Mouse (Mus musculus): ENCODE data around the gene Slc6a4. TPM values are rescaled to one million over a fixed set of nuclear protein-coding genes. Genes with fewer than 3 reads are reported as not detected.
A peak's percentile ranks its signal among the peaks of the same experiment; 100 is the strongest.
"Not testable (repeated sequence)": the region's sequence is repeated elsewhere in the genome, so short reads cannot be mapped to it uniquely, and the experiment has no call there.

Slc6a4 gene
- polyA plus RNA-seq, 1 experiment: 0.04 TPM

GRCm38 (mm10) chr11:77042816-77043215 lies 44.4 kb downstream of the Slc6a4 start:
- no peak for TF ChIP-seq POLR2A (IDR thresholded peaks at IDR 0.05; ENCODE audit: extremely low read depth, insufficient read depth, low read length)
- no peak for TF ChIP-seq CTCF (IDR thresholded peaks at IDR 0.05; ENCODE audit: extremely low read depth, insufficient read depth, low read length)
- H3K27ac ChIP-seq (ENCODE audit: insufficient read depth, low read length): no peak overlapping the region
- no peaks in the 10 kb centered on the region for H3K4me1 ChIP-seq (ENCODE audit: control insufficient read depth, insufficient read depth, low read length)
- H3K4me3 ChIP-seq (ENCODE audit: insufficient read depth, low read length): no peak overlapping the region

- Histone ChIP-seq H3K4me1 (ENCODE audit: control insufficient read depth, insufficient read depth, low read length) (no peaks in the 10 kb centered on the region), H3K27ac (ENCODE audit: insufficient read depth, low read length) (no peak overlapping the region), H3K4me3 (ENCODE audit: insufficient read depth, low read length) (no peak overlapping the region)
- TF ChIP-seq POLR2A (IDR thresholded peaks at IDR 0.05; ENCODE audit: extremely low read depth, insufficient read depth, low read length) (no peak), CTCF (IDR thresholded peaks at IDR 0.05; ENCODE audit: extremely low read depth, insufficient read depth, low read length) (no peak)
Observed at GRCm38 (mm10) chr11:77061951-77062350, 63.5 kb downstream of the Slc6a4 start.

GRCm38 (mm10) chr11:77063406-77063805 lies 65.0 kb downstream of the Slc6a4 start:
- H3K4me3 ChIP-seq (ENCODE audit: insufficient read depth, low read length): no peak overlapping the region

GRCm38 (mm10) chr11:77068825-77069224 lies 70.4 kb downstream of the Slc6a4 start:
- Histone ChIP-seq H3K4me3 (ENCODE audit: insufficient read depth, low read length) (no peak overlapping the region), H3K4me1 (ENCODE audit: control insufficient read depth, insufficient read depth, low read length) (no peaks in the 10 kb centered on the region), H3K27ac (ENCODE audit: insufficient read depth, low read length) (no peak overlapping the region)
- TF ChIP-seq CTCF (IDR thresholded peaks at IDR 0.05; ENCODE audit: extremely low read depth, insufficient read depth, low read length) (no peak), POLR2A (IDR thresholded peaks at IDR 0.05; ENCODE audit: extremely low read depth, insufficient read depth, low read length) (no peak)

More at GRCm38 (mm10) chr11:77063406-77063805, 65.0 kb downstream of the Slc6a4 start:
- TF ChIP-seq POLR2A (IDR thresholded peaks at IDR 0.05; ENCODE audit: extremely low read depth, insufficient read depth, low read length): no peak
- TF ChIP-seq CTCF (IDR thresholded peaks at IDR 0.05; ENCODE audit: extremely low read depth, insufficient read depth, low read length): no peak
- H3K27ac ChIP-seq (ENCODE audit: insufficient read depth, low read length): no peak overlapping the region
- no peaks in the 10 kb centered on the region for H3K4me1 ChIP-seq (ENCODE audit: control insufficient read depth, insufficient read depth, low read length)

GRCm38 (mm10) chr11:77070721-77071120 lies 72.3 kb downstream of the Slc6a4 start:
- Histone ChIP-seq H3K4me3 (ENCODE audit: insufficient read depth, low read length) (no peak overlapping the region), H3K27ac (ENCODE audit: insufficient read depth, low read length) (no peak overlapping the region), H3K4me1 (ENCODE audit: control insufficient read depth, insufficient read depth, low read length) (no peaks in the 10 kb centered on the region)
- TF ChIP-seq CTCF (IDR thresholded peaks at IDR 0.05; ENCODE audit: extremely low read depth, insufficient read depth, low read length) (peak; percentile 32; the same call in 1 of the 2 replicates), POLR2A (IDR thresholded peaks at IDR 0.05; ENCODE audit: extremely low read depth, insufficient read depth, low read length) (no peak)

DNA sequence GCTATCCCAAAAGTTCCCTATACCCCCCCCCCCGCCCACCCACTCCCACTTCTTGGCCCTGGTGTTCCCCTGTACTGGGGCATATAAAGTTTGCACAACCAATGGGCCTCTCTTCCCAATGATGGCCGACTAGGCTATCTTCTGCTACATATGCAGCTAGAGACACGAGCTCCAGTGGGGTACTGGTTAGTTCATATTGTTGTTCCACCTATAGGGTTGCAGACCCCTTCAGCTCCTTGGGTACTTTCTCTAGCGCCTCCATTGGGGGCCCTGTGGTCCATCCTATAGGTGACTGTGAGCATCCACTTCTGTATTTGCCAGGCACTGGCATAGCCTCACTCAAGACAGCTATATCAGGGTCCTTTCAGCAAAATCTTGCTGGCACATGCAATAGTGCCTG lies 78.9 kb downstream of the Slc6a4 start:
- not testable (repeated sequence) for H3K27ac ChIP-seq (ENCODE audit: insufficient read depth, low read length); H3K4me1 ChIP-seq (ENCODE audit: control insufficient read depth, insufficient read depth, low read length)
- H3K4me3 ChIP-seq (ENCODE audit: insufficient read depth, low read length): peak overlapping the region; percentile 34

- H3K27ac ChIP-seq (ENCODE audit: insufficient read depth, low read length): no peak overlapping the region
- H3K4me3 ChIP-seq (ENCODE audit: insufficient read depth, low read length): peak overlapping the region; percentile 34
- H3K4me1 ChIP-seq (ENCODE audit: control insufficient read depth, insufficient read depth, low read length): peaks cover 2% of the 10 kb centered on the region; the same call in 1 of the 2 replicates
- no peak for TF ChIP-seq POLR2A (IDR thresholded peaks at IDR 0.05; ENCODE audit: extremely low read depth, insufficient read depth, low read length)
- TF ChIP-seq CTCF (IDR thresholded peaks at IDR 0.05; ENCODE audit: extremely low read depth, insufficient read depth, low read length): no peak
Observed at GRCm38 (mm10) chr11:77077792-77078191, 79.4 kb downstream of the Slc6a4 start.

DNA sequence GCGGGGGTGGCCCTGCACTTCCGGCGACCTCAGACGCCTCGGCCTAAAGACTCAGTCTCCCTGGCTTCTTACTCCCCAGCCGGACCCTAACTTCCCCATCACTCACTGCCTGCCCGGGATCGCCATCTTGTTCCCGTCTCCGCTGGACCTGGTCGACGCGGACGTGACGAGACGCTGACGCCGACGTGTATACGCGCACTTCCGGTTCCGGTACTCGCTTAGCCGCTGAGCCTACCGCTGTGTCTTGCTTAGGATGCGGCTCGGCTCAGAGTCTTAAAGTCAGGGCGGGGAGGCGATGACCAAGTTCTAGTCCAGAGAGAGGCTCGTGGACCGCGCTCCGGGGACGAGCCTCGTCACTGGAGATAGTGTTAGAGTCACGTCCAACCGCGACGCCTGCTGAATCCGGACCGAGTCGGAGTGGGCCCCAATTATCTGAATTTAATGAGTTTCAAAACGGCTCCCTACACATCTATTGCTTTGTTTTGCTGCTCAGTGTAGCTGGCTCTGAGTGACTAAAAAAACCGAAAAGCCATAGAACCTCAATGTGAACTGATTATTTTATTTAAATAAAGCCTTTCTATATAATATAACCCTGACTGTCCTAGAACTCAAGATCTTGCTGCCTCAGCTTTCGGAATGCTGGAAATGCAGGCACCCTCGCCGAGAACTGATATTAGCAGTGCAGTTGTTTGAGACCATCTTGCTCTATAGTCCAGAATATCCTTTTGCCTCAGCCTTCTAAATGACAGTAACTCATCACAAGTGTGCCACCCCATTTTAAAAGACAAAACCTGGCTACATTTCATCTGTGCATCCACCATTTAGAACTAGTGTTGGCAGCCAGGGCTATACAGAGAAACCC lies 80.1 kb downstream of the Slc6a4 start, which contains the start of gene Nsrp1:
Gene Nsrp1, minus strand, starts transcription at position 163 of the 862 bp plus-strand sequence.
- TF ChIP-seq POLR2A (IDR thresholded peaks at IDR 0.05; ENCODE audit: extremely low read depth, insufficient read depth, low read length): peak; percentile 99
- TF ChIP-seq CTCF (IDR thresholded peaks at IDR 0.05; ENCODE audit: extremely low read depth, insufficient read depth, low read length): no peak
- H3K27ac ChIP-seq (ENCODE audit: insufficient read depth, low read length): peak within 1 kb of the TSS; percentile 45; the same call in 1 of the 2 replicates
- H3K4me1 ChIP-seq (ENCODE audit: control insufficient read depth, insufficient read depth, low read length): peaks cover 2% of the 10 kb centered on the region; the same call in 1 of the 2 replicates
- peak within 1 kb of the TSS; percentile 34 for H3K4me3 ChIP-seq (ENCODE audit: insufficient read depth, low read length)

DNA sequence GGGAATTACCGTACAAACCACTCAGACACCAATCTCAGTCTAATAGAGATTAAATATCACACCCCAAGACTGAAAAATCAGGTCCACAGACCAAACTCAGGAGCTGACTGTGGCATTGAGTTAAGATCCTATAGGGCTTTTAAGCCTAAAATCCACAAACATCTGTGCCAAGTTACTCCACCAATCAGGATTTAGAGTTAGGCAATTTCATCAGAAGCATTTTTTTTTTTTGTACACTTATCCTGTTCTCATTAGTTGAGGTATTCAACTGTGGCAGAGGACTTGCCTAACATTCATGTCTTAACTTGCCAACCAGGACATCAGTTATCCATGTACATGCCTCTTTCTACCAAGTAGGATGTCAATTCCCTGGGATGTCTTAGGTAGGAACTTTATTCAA lies 81.0 kb downstream of the Slc6a4 start:
- TF ChIP-seq POLR2A (IDR thresholded peaks at IDR 0.05; ENCODE audit: extremely low read depth, insufficient read depth, low read length): no peak
- no peak for TF ChIP-seq CTCF (IDR thresholded peaks at IDR 0.05; ENCODE audit: extremely low read depth, insufficient read depth, low read length)
- Histone ChIP-seq H3K4me3 (ENCODE audit: insufficient read depth, low read length) (no peak overlapping the region), H3K27ac (ENCODE audit: insufficient read depth, low read length) (no peak overlapping the region), H3K4me1 (ENCODE audit: control insufficient read depth, insufficient read depth, low read length) (peaks cover 2% of the 10 kb centered on the region; the same call in 1 of the 2 replicates)

Other genes starting within 250 kb of the Slc6a4 start
- 27.3 and 28.0 TPM in 2 replicates for gene Gosr1, start 235.0 kb upstream of the Slc6a4 start, polyA plus RNA-seq (2012; rRNA removed)
- gene Cpd, start 151.6 kb upstream of the Slc6a4 start, polyA plus RNA-seq (2012; rRNA removed): 29.1 and 30.5 TPM in 2 replicates
- not detected in 2 replicates for gene Tmigd1, start 96.4 kb upstream of the Slc6a4 start, polyA plus RNA-seq (2012; rRNA removed)
- gene Blmh, start 73.8 kb upstream of the Slc6a4 start, polyA plus RNA-seq (2012; rRNA removed): 37.7 and 38.1 TPM in 2 replicates
- 8.4 and 10.1 TPM in 2 replicates for gene Nsrp1, start 79.8 kb downstream of the Slc6a4 start, polyA plus RNA-seq (2012; rRNA removed)
- 2.9 and 4.3 TPM in 2 replicates for gene Efcab5, start 190.4 kb downstream of the Slc6a4 start, polyA plus RNA-seq (2012; rRNA removed)
- gene Ssh2, start 217.7 kb downstream of the Slc6a4 start, polyA plus RNA-seq (2012; rRNA removed): 14.9 and 15.0 TPM in 2 replicates

Measured in cortical plate, adult 2 months (tissue).